Mouse (Mus musculus) sigmoid colon, adult 10 weeks (tissue): ENCODE results near the gene Gan. TPM values are rescaled to one million over a fixed set of nuclear protein-coding genes. Genes with fewer than 3 reads are reported as not detected.

Experiments used
- polyA plus RNA-seq: library from polyadenylated mRNA; stranded (reverse); fragments of 350-450 nt; fragmentation: Illumina TruSeq; extraction: RNeasy Lipid Tissue Mini Kit (QIAGEN cat#74804); gene quantifications from one replicate; pipeline ENCODE4 v1.2.3, GENCODE M21; 2014; ENCODE audit warnings: low read depth, low replicate concordance

The Gan gene
- 8.3 TPM for polyA plus RNA-seq

DNA sequence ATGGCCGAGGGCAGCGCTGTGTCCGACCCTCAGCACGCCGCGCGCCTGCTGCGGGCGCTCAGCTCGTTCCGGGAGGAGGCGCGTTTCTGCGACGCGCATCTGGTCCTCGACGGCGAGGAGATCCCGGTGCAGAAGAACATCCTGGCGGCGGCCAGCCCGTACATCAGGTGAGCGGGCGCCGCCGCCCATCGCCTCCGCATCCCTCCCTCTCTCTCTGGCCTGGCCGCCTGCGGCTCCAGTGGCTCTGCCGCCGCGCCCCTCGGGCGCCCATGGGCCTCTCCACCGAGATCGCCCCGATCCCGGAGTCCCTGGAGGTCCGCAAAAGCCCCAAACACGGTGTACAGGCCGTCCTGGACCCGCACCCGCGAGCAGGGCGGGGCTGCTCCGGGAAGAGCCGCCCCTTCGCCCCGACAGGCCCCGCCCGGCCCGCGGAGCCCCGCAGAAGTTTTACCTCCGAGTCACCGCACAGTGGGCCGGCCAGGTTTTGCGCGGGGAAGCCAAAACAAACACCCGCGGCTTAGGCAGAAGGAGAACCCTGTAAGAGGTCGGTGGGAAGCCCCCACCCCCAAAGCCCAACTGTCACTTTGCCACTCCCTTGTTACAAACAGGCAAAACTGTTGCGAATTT is at the start of gene Gan:
TSS of gene Gan (plus strand) at position 1 of the 627 bp plus-strand sequence.

DNA sequence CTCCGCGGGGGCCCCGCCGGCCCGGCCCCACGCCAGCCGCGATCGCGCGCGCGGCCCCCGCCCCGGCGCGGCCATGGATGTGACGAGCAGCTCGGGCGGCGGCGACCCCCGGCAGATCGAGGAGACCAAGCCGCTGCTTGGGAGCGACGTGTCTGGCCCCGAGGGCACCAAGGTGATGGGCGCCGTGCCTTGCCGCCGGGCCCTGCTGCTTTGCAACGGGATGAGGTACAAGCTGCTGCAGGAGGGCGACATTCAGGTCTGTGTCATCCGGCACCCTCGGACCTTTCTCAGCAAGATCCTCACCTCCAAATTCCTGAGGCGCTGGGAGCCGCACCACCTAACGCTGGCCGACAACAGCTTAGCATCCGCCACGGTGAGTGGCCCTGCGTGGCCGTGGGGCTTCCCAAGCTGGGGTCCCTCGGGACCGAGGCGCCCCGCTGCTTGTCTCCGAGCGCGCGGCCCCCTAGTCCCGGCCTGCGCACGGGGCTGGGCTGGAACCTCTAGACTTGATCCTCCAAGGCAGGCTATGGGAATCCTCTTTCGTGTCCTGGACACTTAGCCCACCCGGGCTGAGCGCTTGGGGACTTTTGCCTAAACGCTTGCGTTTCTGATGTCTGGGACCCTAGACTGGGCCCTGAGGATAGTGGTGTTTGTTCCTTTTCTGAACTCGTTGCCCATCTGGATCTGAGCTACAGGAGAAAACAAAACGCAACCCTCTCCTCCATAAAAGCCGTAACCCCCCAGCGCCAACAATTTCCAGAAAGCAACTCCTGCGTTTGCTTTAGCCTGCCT is 99.3 kb downstream of the Gan start, which contains the start of gene Cmip:
TSS of gene Cmip (plus strand) at position 36 of the 792 bp plus-strand sequence.

Other genes starting within 250 kb of the Gan start
- 6.2 TPM for gene Cmc2, start 236.7 kb upstream of the Gan start, polyA plus RNA-seq
- 2.4 TPM for gene Cenpn, start 236.4 kb upstream of the Gan start, polyA plus RNA-seq
- 10.7 TPM for gene Atmin, start 214.7 kb upstream of the Gan start, polyA plus RNA-seq
- 0.79 TPM for gene 1700030J22Rik, start 179.2 kb upstream of the Gan start, polyA plus RNA-seq
- gene Gcsh, start 164.6 kb upstream of the Gan start, polyA plus RNA-seq = 63.7 TPM
- not detected for gene Pkd1l2, start 75.7 kb upstream of the Gan start, polyA plus RNA-seq
- gene Bco1, start 62.3 kb upstream of the Gan start, polyA plus RNA-seq = 1.5 TPM
- gene Cmip, start 98.9 kb downstream of the Gan start, polyA plus RNA-seq = 2.0 TPM